Mouse (Mus musculus): Measurements from ENCODE around the gene Tlk1.

Gene Tlk1

DNA sequence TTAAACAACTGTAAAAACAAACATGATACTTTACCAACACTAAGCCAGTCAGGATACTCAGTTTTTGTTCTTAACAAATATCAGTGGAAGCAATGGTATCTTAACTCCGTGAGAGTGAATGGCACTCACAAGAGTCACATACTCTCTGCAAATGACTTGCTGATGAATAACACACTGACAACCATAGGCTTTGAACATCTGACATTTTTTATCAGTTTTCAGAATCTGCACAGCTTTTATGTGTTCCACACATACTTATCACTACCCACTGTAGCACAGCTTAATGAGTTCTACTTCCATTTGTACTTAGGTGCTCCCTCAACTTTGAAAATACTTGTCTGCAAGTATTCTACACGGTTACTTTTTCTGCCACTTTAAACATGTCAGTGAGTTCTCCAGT, 35.3 kb downstream of the Tlk1 start:
- no peak for DNase-seq (ENCODE audit: low read depth, low spot score)

DNA sequence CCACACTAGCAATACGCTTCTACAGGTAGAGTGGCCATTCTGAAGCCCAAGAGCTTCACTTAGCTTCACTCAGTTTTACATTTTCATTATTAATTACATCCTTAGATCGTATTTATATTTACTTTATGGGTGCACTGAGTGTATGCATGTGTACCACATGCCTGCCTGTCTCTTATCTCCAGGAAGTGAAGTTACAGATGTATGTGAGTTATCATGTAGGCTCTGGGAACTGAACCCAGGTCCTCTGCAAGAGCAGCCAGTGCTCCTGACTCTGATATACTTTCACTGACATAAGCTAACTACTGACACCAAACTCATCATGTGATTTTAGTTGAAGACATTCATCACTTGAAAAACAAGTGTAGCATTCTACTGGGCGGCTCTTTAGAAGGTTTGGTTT, 36.2 kb downstream of the Tlk1 start:
- no peak for DNase-seq (ENCODE audit: low read depth, low spot score)

DNA sequence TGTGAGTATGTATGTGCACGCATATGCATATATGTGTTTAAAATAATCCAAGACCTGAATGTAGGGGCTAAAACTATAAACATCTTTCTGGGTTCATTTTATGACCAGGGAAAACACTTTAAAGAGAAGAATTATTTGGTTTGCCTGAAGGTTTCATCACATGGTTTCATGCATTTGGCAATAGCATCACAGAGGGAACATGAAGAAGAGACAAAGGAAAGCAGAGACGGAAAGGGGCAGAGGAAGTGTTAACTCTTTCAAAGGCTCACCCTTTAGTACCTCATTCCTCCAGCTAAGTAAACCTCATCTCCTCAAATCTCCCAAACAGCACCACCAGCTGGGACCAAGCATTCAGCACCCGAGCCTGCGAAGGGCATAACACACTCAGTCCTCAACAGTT, 41.1 kb downstream of the Tlk1 start:
- no peak for DNase-seq (ENCODE audit: low read depth, low spot score)

DNA sequence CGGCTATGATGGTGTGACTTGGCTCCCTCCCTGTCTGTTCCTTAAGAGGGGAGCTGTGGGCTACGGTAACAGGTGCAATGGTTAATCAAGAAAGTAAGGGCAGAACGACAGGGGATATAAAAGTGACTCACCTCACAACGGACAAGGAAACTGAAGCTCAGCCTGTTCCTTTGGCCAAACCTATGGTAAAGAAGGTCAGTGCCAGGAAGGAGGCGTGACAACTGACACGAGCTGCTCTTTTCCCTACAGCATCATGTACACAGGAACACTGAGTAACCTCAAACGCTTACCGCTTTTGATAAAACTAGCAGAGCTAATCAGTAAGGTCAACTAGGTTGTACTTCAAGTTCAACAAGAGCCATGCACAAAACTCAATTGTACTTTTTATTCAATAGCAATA, 42.0 kb downstream of the Tlk1 start:
- no peak for DNase-seq (ENCODE audit: low read depth, low spot score)

DNA sequence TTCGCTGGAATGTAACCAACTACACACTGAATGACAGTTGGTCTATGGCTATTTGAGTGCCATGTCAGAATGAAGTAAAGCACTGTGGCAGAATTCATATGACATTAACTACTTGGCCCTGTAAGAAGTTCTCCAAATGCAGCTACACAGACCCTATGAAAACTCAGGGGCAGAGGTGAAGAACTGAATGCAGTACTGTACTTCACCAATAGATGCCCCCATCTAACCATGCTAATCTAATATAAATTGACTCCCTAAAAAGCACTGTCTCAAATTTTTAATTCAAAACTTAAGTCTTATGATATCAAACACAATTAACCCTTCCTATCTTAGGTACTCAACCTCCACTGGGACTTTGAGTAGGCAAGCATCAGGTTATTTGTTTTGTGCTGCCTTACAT, 45.9 kb downstream of the Tlk1 start:
- peak; percentile 25 for DNase-seq (ENCODE audit: low read depth, low spot score)

DNA sequence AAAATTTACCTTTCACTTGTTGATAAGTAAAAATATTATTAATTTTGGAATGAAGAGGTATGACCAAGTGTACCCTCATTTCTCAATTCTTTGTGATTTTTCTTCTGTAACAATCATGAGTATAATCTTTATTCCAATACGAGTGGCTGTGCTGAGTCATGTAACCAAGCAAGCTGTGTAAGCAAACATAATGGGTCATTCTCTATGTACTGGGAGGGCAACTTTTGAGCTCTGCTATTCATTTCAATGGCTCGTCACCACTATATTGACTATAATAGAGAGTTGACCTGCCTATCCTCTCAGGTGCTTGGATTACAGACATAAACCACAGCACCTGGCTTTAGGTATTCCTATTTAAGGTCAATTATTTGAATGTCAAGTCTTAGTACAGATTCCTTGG, 48.8 kb downstream of the Tlk1 start:
- no peak for DNase-seq (ENCODE audit: low read depth, low spot score)

DNA sequence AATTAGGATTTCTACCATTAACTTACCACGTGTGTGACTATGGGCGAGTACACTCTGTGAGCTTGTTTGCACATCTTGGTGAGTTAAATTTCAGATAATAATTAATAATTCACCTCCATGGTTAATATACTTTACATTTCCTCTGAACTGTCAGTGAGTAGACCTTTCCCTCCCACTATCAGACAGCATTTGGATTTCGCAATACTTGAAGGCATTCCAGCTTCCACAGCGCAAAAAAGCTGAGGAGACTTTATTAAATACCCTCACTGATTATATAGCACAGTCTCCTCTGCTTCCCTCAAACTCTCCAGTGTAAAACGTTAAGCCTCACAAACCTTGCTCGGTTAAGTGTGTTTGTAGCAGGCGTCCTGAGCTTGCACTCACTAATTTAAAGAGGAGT, 60.8 kb downstream of the Tlk1 start:
- DNase-seq (ENCODE audit: low read depth, low spot score) = no peak

DNA sequence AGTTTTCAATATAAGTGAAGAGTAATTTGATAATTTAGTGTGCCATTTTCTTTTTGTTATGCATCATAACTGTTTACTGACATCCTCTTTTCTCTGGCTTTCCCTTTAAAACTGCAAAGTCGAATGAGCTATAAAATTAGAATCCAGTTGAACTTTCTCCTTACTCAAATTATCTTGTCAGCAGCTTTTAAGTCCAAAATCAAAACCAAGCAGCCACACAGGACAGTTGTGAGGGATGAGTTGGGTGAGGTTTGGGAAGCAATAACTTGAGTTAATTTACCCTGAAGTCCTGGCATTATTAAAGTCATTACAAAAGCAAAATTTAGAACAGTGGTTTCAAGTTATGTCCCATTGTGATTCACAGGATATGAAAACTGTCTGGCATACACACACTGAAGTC, 62.8 kb downstream of the Tlk1 start:
- no peak for DNase-seq (ENCODE audit: low read depth, low spot score)

DNA sequence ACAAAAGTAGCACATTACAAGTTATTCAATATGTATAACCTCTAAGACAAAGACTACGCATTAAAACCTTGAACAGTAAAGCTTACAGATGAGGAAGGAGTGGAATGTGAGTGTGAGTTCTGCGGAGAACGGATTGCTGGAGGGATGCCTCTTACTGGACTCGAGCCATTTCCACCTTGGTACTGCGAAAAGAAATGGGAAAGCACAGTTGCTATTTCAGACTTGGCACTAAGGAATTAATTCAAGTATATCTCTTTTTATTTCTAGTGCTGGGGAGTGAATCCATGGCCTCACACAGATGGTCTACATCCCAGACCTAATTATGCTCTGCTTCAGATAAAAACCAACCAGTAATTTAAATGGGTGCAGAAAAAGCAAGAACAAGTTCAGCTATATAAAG, 73.4 kb downstream of the Tlk1 start:
- DNase-seq (ENCODE audit: low read depth, low spot score) = no peak

DNA sequence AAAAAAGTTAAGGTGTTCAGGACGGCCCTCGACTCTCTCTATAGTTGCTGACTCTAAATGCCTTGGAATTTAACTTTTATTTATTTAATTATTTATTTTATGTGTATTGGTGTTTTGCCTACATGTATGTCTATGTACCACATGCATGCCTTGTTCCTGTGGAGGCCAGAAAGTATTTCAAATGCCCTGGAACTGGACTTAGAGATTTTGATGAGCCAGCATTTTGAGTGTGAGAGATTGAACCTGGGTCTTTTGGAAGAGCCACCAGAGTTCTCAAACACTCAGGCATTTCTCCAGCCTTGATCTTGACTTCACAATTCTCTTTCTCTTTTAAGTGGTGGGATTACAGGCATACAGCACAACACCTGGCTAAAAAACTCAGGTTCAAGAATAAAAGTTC, 73.9 kb downstream of the Tlk1 start:
- no peak for DNase-seq (ENCODE audit: low read depth, low spot score)

DNA sequence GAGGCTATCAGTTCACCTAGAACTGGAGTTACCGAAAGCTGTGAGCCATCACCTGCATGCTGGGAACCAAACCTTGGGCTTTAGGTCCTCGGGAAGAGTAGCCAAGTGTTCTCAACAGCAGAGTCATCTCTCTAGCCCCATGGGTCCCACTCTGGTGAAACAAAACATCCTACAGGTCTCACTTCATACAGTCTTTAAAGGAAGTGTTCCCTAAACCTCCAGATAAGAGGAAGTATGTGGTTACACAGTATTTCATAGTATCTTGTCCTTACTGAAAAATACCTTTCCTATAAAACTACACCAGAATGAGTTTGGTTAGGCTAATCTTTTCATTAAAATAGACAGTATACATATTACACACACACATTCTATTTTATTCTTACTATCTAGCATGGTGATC, 82.9 kb downstream of the Tlk1 start:
- DNase-seq (ENCODE audit: low read depth, low spot score) = no peak

DNA sequence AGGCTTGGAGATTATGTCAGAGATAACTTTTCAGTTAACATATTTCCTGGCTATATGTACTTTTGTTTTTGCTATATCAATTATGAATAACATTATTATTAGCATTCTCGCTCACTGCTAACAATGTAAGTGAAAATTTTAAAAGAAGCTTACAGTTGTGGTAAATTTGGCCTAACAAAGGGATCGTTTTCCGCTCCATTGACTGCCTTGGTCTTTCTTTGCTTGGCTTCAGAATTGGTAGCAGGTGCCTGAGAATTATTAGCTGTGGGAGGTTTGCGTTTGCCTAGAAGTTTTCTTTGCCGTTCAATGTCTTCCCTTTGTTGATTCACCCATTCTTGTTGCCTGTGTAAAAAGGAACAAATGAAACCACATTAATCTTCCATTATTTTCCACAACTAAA, 83.6 kb downstream of the Tlk1 start:
- no peak for DNase-seq (ENCODE audit: low read depth, low spot score)

DNA sequence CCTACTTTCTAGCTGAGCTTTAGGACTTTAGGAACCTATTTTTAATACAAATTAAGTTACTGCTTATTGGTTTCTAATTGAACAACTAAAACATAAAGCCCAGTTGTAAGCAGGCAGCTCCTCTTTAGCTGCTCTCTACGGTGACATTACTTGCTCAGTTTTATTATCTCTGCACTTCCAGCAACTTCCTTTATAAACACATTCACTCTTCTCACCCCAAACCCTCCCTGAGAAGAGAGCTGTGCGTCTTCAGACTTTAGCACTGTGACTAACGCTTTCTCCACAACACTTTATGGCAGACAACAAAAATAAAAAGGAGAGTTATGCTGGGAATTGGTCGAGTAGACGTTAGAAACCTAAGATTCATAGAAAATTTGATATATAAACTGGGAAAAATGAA, 89.5 kb downstream of the Tlk1 start:
- no peak for DNase-seq (ENCODE audit: low read depth, low spot score)

DNA sequence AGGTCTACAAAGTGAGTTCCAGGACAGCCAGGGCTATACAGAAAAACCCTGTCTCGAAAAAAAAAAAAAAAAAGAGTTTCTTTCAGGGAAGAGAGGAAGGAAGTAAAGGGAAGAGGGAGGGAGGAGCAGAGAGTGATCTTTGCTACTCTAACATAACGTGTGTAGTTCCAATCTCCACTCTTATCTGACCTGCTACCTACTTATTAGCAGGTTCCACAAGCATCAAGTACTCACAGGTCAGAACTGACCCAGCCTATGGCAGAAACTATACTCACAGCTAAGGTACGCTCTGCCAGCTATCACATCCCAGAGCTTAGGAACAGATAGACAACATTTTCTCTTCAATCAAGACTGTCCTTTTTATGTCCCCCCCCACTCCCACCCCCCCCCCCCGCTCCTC, 90.0 kb downstream of the Tlk1 start:
- DNase-seq (ENCODE audit: low read depth, low spot score) = no peak

DNA sequence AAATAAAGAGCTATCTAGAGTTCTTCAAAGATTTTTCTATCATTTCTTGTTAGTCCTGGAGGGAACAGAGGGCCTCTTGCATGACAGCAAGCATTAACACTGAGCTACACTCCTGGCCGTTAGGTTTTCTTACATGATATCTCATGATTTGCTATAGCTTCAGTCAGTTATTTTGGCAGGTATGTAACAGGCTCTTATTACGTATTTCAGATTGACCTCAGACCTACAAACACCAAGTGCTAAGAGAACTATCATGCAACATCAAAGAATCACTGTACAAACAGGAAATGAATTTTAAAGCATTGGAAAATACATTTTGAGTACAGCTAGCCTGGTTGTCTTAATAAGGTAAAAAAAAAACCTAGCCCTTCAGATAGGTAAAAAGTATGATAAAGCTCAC, 98.4 kb downstream of the Tlk1 start:
- DNase-seq (ENCODE audit: low read depth, low spot score) = no peak

DNA sequence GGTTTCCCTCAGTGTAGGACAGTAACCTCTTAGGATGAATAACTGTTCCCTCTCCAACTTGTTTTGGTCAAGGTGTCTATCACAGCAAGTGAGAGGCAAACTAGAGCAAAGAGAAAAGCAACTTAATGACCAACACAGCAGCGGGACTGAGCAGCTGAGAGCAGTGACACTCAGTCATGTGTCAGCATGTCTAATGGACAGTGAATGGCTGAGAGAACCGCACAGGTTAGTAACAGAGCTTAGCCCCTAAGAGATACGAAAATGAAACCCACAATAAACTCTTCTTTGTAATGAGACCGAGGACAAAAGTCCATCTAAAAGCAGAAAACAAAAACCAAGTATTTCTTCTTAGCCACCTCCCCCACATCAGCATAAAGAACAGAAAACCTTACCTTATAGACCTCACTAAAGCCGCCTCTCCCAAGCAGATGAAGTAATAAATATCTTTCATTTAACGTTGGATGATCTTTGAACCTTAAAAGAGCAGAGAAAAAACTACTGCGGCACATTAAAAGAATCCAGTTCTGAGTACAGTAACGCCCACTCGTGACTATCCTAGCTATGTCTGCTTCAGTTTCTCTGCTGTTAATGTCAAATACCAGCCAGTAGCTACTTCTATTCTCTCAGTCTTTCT, 101.8 kb downstream of the Tlk1 start:
- no peak for DNase-seq (ENCODE audit: low read depth, low spot score)

DNA sequence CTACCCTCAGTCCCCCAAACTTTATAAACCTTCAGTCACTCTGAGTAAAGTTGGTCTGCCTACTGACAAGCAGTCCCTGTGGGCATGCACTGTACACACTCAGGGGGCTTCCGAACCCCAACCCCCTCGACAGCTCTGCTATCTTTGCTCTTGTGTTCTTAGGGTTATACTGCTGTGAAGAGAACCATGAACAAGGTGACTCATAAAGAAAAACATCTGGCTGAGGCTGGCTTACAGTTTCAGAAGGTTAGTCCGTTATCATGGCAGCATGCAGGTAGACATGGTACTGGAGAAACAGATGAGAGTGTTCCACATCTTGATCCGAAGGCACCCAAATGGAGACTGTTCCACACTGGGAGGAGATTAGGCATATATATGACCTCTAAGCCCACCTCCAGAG, 114.7 kb downstream of the Tlk1 start:
- no peak for DNase-seq (ENCODE audit: low read depth, low spot score)

DNA sequence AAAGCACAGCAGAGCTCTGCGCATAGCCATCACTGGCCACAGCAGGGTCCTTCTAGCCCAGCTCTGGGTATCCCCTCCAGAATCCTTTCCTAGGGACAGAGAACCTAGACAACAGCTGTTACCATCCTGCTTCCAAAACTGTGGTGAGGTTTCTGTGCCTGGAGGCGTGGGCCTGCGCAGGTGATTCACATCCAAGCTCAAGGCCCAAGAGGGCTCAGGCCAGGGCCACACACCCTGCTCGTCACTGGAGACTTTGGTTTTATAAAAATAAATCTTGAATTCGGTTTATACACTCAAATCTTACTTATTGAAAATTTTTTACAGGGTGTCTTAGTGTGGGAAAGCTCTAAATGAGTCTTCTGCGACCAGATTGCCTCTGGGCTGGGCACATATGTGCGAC, 115.3 kb downstream of the Tlk1 start:
- DNase-seq (ENCODE audit: low read depth, low spot score) = no peak

DNA sequence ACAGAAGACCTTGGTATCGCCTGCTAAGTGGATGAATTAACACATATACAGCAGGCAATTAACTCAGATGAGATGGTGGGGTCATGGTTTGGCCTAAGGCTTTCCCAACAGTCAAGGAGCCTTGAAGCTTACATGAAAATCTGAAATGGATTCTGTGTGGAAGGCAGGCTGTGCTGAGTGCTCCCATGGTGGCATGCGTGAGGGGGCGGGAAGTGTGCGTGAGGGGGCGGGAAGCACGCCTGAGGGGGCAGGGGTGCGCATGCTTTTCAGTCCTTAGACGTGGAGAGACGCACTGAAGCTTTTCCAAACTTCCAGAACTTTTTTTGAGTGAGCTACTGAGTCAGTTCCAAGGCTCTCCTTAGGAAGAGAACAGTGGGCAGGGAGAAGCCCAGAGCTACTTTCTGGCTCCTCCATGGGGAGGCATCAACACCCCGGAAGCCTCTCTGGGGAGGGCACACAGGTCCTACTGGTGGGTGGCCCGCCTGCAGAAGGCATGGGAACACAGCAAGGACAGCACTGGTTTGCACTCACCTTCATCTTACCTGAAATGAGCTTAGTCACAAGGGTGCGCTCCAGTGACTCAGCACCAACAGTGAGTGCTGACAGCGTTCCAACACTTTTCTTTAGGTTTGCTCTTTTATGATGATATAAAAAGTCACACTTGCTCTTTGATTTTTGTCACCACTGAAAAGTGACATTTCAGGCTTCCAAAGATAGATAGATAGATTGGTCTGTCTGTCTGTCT, 116.4 kb downstream of the Tlk1 start:
- DNase-seq (ENCODE audit: low read depth, low spot score) = no peak

DNA sequence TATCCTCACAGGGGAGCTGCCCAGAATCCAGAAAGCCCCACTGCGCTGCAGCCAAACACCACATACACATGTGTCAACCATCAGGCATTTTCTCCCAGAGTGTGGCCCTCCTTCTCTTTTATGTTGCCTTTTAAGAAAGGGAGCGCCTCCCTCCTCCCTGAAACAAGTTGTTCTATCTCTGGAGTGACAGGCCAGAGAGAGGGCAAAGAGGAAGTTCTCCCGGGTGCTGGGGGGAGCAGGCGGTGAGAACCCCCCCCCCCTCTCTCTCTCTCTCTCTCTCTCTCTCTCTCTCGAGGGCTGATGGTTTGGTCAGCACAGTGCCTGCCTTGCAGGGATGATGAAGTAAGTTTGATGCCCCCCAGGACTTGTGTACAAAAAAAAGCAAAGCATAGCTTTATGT, 123.1 kb downstream of the Tlk1 start:
- no peak for DNase-seq (ENCODE audit: low read depth, low spot score)

DNA sequence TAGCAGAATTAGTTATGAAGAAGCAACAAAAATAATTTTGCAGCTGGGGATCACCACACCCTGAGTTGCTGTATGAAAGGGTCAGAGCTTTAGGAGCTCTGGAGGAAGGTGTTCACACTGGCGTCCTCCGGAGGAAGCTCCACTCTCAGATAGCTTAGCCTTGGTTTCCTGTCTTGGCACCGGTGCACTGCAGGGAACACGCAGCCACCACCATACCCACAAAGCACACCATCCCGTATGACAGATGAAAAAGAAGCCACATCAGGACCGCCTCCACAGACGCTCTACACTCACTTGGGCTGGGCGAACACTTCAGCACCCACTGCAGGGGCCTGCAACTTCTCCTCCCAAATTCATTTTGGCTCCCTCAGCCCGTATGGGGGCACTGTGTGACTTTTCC, 124.0 kb downstream of the Tlk1 start:
- DNase-seq (ENCODE audit: low read depth, low spot score) = no peak

DNA sequence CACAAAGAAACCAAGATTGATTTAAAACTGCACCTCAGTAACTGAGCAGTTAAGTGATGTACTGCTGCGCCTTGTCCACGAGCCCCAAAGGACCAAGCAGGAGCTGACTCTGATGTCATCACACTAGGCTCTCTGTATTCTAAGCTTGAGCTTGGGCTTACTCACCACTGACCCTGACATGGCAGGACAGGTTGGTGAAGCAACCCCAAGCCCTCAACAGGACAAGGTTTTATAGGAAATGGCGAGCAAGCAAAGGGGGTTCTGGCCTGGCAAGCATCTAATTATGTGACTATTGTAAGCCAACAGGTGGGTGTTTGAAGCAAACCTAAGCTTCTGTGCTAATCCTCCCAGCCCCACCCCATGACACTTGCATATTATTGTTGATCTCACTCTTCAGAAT, 124.7 kb downstream of the Tlk1 start:
- no peak for DNase-seq (ENCODE audit: low read depth, low spot score)

DNA sequence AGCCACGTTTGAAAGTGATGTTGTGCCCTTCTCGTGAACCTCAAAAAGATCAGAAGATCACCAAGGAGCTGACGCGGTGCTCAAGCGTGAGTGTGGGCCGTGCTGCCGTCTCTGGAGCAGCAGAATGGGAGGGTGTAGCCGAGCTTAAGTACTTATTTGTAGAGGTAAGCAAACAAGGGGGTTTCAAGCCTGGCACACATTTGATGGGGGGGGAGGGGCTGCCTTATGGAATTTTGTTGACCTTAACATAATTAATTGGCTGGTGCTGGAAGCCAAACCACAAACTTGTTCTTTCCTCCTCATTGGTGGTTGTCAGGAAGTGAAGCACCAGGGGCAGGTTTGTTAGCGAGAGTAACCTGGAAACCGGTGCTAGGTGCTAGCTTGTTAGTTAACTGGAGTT, 129.8 kb downstream of the Tlk1 start:
- DNase-seq (ENCODE audit: low read depth, low spot score) = no peak

DNA sequence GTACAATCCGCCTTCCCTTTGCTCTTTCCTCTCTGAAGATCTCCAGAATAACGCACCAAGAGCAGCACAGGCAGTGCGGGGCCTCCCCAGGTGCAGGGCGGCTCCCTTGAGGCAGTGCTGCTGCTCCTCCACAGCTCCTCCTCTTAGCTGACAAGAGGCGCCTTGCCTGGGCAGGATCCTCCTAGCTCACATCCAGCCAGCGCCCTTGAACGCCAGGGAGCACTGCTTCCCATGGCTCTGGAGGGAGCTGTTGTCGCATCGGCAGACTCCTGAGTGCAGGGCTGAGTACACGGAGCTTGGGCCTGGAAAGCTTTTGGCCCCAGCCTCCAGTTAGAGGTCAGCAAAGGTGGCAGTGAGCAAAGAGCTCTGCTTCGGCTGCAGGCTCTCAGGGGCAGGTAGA, 135.3 kb downstream of the Tlk1 start:
- peak; percentile 81 for DNase-seq (ENCODE audit: low read depth, low spot score)
